Comparison of ENCODE assay signal across 25 mouse cellular contexts in genomic region chr4:103726486-103726885, GRCm38 (mm10).
"Had no signal": no experiment of that assay in that cellular context is flagged by ENCODE, and none has a peak within 500 bp of the region (broad histone marks: within the 10 kb centered on the region; RNA-seq: fewer than 3 reads in every experiment).

No protein-coding gene starts in this region.

- H3K4me1 ChIP-seq: heart, embryonic 10.5 days; heart, embryonic 12.5 days; hindbrain, embryonic 13.5 days; hindbrain, embryonic 15.5 days; kidney, embryonic 15.5 days; limb, embryonic 13.5 days; limb, embryonic 15.5 days; liver, embryonic 12.5 days had no signal

- ATAC-seq: hindbrain, postnatal 0 days; intestine, embryonic 16.5 days; liver, embryonic 12.5 days had no signal

- H3K4me3 ChIP-seq: heart, embryonic 10.5 days; heart, embryonic 12.5 days; hindbrain, embryonic 13.5 days; hindbrain, embryonic 15.5 days; kidney, embryonic 15.5 days; limb, embryonic 13.5 days; limb, embryonic 15.5 days; liver, embryonic 12.5 days had no signal

- DNase-seq: gastrocnemius, postnatal 14 days; gastrocnemius, postnatal 36 days; heart, adult 18-20 months; heart, postnatal 10 days; heart, postnatal 36 days; kidney, adult 11 months; kidney, adult 2 months; kidney, adult 9 months; kidney, postnatal 14 days; kidney, postnatal 36 days; layer of hippocampus, adult 9-11 months; layer of hippocampus, postnatal 36 days; left cerebral cortex, postnatal 4 days had no signal

- H3K27ac ChIP-seq: heart, embryonic 10.5 days; hindbrain, embryonic 13.5 days; hindbrain, embryonic 15.5 days; hindbrain, postnatal 0 days; kidney, embryonic 15.5 days; kidney, postnatal 0 days; limb, embryonic 13.5 days; limb, embryonic 15.5 days; liver, embryonic 12.5 days; liver, embryonic 14.5 days had no signal
